Mouse (Mus musculus) liver, embryonic 14.5 days (tissue): ENCODE measurements around the gene Mesp2. TPM values are rescaled to one million over a fixed set of nuclear protein-coding genes. Genes with fewer than 3 reads are reported as not detected.

ENCODE experiments used
- ATAC-seq: fragments of 200-750 bp; cut with Nextera tagmentation; 2 replicates; pipeline ENCODE4 v1.8.0; 2017; ENCODE audit warnings: moderate number of reproducible peaks, mild to moderate bottlenecking, moderate library complexity; ENCODE audit not compliant: insufficient read depth
- DNase-seq, 3 experiments: peaks; one replicate each; pipeline ENCODE4 v3.0.0-alpha.2; 2012 to 2013; ENCODE audit warnings: low read depth in 3 of 3, low spot score in 3 of 3
- H3K27ac ChIP-seq: fragments of 300-500 bp; sonication (generic); 2 replicates; pipeline ENCODE4 v1.5.1; 2014; ENCODE audit warnings: moderate library complexity, mild to moderate bottlenecking, control low read depth, inconsistent platforms
- H3K27me3 ChIP-seq: fragments of 300-500 bp; sonication (generic); 2 replicates; pipeline ENCODE4 v1.6.1; 2014; ENCODE audit warnings: mild to moderate bottlenecking, low read length, moderate library complexity; ENCODE audit not compliant: control insufficient read depth, insufficient read depth
- H3K36me3 ChIP-seq: fragments of 300-500 bp; sonication (generic); replicated peaks from 2 replicates; pipeline ENCODE4 v1.6.1; 2014; ENCODE audit warnings: low read depth; ENCODE audit not compliant: control insufficient read depth, insufficient read depth
- H3K4me1 ChIP-seq, 2 experiments: fragments of 200-500 bp in 1 of 2; fragments of 300-500 bp in 1 of 2; sonication (generic) in 1 of 2; replicated peaks; 2 replicates each; pipeline ENCODE4 v1.6.1; 2012 to 2014; ENCODE audit warnings: antibody characterized with exemption in 1 of 2, inconsistent platforms in 1 of 2, low read length in 1 of 2; ENCODE audit not compliant: control insufficient read depth in 2 of 2, insufficient read depth in 2 of 2
- H3K4me2 ChIP-seq: fragments of 300-500 bp; sonication (generic); 2 replicates; pipeline ENCODE4 v1.6.1; 2014; ENCODE audit warnings: low read depth, mild to moderate bottlenecking, control low read depth, moderate library complexity
- H3K4me3 ChIP-seq, 2 experiments: fragments of 200-500 bp in 1 of 2; fragments of 300-500 bp in 1 of 2; sonication (generic) in 1 of 2; 2 replicates each; pipeline ENCODE4 v1.5.1; 2012 to 2014; ENCODE audit warnings: low read depth in 2 of 2, low read length in 2 of 2, mild to moderate bottlenecking in 2 of 2, control low read depth in 1 of 2, inconsistent platforms in 1 of 2, moderate library complexity in 1 of 2; ENCODE audit not compliant: insufficient read depth in 1 of 2
- H3K9ac ChIP-seq: fragments of 300-500 bp; sonication (generic); replicated peaks from 2 replicates; pipeline ENCODE4 v1.6.1; 2014; ENCODE audit warnings: mild to moderate bottlenecking, control low read depth, moderate library complexity
- H3K9me3 ChIP-seq: fragments of 300-500 bp; sonication (generic); 2 replicates; pipeline ENCODE4 v1.6.1; 2016; ENCODE audit warnings: low read length, mixed read lengths; ENCODE audit not compliant: control insufficient read depth
- CTCF ChIP-seq: IDR thresholded peaks from 2 replicates; pipeline ENCODE4 v1.5.1; 2016; ENCODE audit warnings: antibody characterized with exemption, low read depth, control low read depth
- EP300 ChIP-seq: IDR thresholded peaks from 2 replicates; pipeline ENCODE4 v1.6.1; 2016; ENCODE audit warnings: antibody characterized with exemption, low read depth
- WGBS: fragments of 180-500 bp; shearing (Covaris S2); extraction: QIAGEN DNeasy Blood & Tissue Kit; methylation state at CpG from one replicate; pipeline ENCODE4 v1.1.7; 2014; ENCODE audit not compliant: insufficient replicate concordance; 5-methylcytosine and 5-hydroxymethylcytosine counted together
- polyA plus RNA-seq, 2 experiments: library from polyadenylated mRNA; depleted of rRNA in 1 of 2; stranded (reverse) in 1 of 2; unstranded in 1 of 2; fragments of >200 nt; fragmentation: Nextera tagmentation in 1 of 2; extraction: Ambion mirVana in 1 of 2; gene quantifications; 2 replicates each; pipeline versions ENCODE4 v1.2.1 to v1.2.3; 2012 to 2014

Mesp2 gene
- polyA plus RNA-seq, 2 experiments, result 0.04 to 0.06 TPM

GRCm38 (mm10) chr7:79822092-79822695 lies 11.7 kb downstream of the Mesp2 start:
- Histone ChIP-seq H3K9ac (no peak overlapping the region), H3K9me3 (no peaks in the 10 kb centered on the region), H3K4me1 (peaks cover 0 to 5% of the 10 kb centered on the region in 2 experiments; a peak in 2 of 4 replicates), H3K27ac (no peak overlapping the region), H3K36me3 (no peaks in the 10 kb centered on the region), H3K4me2 (no peak overlapping the region), H3K27me3 (no peaks in the 10 kb centered on the region), H3K4me3 (no peak overlapping the region)
- WGBS, result 66% methylated on average over 12 of the region's 12 CpGs
- no peak for DNase-seq
- TF ChIP-seq EP300, result no peak
- no peak for TF ChIP-seq CTCF
- ATAC-seq, result no peak

GRCm38 (mm10) chr7:79828341-79828740 lies 17.8 kb downstream of the Mesp2 start:
- Histone ChIP-seq H3K4me3 (no peak overlapping the region), H3K36me3 (no peaks in the 10 kb centered on the region), H3K27me3 (no peaks in the 10 kb centered on the region), H3K27ac (no peak overlapping the region), H3K9ac (no peak overlapping the region), H3K4me1 (no peaks in the 10 kb centered on the region), H3K4me2 (no peak overlapping the region), H3K9me3 (no peaks in the 10 kb centered on the region)
- ATAC-seq (no peak), DNase-seq (no peak)
- no peak for TF ChIP-seq EP300
- TF ChIP-seq CTCF, result no peak
- WGBS, result 55% methylated on average over 3 of the region's 3 CpGs

- no peak for TF ChIP-seq CTCF
- no peak for TF ChIP-seq EP300
- Histone ChIP-seq H3K9me3 (no peaks in the 10 kb centered on the region), H3K36me3 (no peaks in the 10 kb centered on the region), H3K4me2 (no peak overlapping the region), H3K27ac (no peak overlapping the region), H3K9ac (no peak overlapping the region), H3K4me3 (no peak overlapping the region), H3K4me1 (no peaks in the 10 kb centered on the region), H3K27me3 (no peaks in the 10 kb centered on the region)
- DNase-seq (no peak), ATAC-seq (no peak)
- WGBS, result 57% methylated on average over 6 of the region's 6 CpGs
Measured at GRCm38 (mm10) chr7:79831145-79831544, 20.6 kb downstream of the Mesp2 start.

- Histone ChIP-seq H3K9me3 (no peaks in the 10 kb centered on the region), H3K9ac (no peak overlapping the region), H3K27ac (no peak overlapping the region), H3K4me3 (no peak overlapping the region), H3K4me2 (no peak overlapping the region), H3K36me3 (no peaks in the 10 kb centered on the region), H3K27me3 (no peaks in the 10 kb centered on the region), H3K4me1 (no peaks in the 10 kb centered on the region)
- no peak for ATAC-seq
- DNase-seq, result no peak
- no peak for TF ChIP-seq CTCF
- no peak for TF ChIP-seq EP300
- WGBS, result 69% methylated on average over 6 of the region's 6 CpGs
Measured at GRCm38 (mm10) chr7:79831585-79831984, 21.1 kb downstream of the Mesp2 start.

- Histone ChIP-seq H3K4me3 (no peak overlapping the region), H3K36me3 (no peaks in the 10 kb centered on the region), H3K9ac (no peak overlapping the region), H3K27ac (no peak overlapping the region), H3K9me3 (no peaks in the 10 kb centered on the region), H3K4me1 (no peaks in the 10 kb centered on the region), H3K4me2 (no peak overlapping the region), H3K27me3 (no peaks in the 10 kb centered on the region)
- no peak for ATAC-seq
- no peak for DNase-seq
- no peak for TF ChIP-seq CTCF
- no peak for TF ChIP-seq EP300
Measured at GRCm38 (mm10) chr7:79832980-79833379, 22.5 kb downstream of the Mesp2 start.
